Mouse (Mus musculus): ENCODE results near the gene Gm9803. TPM values are rescaled to one million over a fixed set of nuclear protein-coding genes. Genes with fewer than 3 reads are reported as not detected.

The Gm9803 gene
- total RNA-seq, 4 experiments from 2014 or later, result 9.1 to 17.3 TPM; not detected in 2

- no peak for DNase-seq
Observed at GRCm38 (mm10) chr10:43516992-43517660, 6.8 kb upstream of the Gm9803 start.

GRCm38 (mm10) chr10:43517836-43518235 is 6.0 kb upstream of the Gm9803 start:
- DNase-seq, result no peak

- no peak for DNase-seq
Observed at GRCm38 (mm10) chr10:43518368-43518767, 5.5 kb upstream of the Gm9803 start.

DNA sequence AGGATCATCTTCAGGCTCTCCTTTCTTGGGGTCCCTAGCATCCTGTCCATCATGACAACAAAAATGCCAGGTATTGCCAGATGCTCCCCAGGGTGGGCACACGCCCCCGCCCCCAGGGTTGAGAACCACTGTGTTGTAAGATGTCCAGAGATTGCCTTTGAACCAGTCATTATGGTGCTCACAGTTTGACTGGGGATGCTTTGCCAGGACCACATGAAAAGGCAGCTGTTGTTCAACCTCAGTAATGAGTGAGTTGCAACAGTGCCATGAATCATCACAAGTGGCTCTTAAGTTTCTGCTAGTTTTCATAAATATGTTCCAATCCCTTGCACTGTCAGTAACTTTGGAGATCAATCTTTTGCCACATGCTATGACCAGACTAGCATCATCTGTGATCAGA is 3.9 kb upstream of the Gm9803 start:
- DNase-seq, result no peak

GRCm38 (mm10) chr10:43527283-43528269 is 3.7 kb downstream of the Gm9803 start:
- no peak for DNase-seq

GRCm38 (mm10) chr10:43534382-43534781 is 10.5 kb downstream of the Gm9803 start:
- no peak for DNase-seq

DNA sequence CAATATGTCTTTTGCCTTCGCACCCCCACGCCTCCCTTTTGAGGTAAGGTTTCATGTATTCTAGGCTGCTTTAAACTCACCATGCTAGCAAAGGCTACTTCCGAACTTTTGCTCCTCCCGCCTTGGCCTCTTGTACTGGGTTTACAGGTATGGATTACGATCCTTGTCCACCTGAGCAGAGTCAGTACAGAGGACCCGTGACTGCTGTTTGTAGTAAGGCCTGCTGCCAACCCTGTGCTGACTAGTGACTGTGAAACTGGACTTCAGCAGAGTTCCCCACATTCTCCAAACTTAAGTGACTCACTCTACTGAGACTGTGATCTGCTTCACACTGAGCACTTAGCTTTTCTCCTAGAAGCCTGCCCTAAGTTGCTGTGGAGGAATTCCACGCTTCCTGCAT is 13.8 kb downstream of the Gm9803 start:
- DNase-seq, result no peak

DNA sequence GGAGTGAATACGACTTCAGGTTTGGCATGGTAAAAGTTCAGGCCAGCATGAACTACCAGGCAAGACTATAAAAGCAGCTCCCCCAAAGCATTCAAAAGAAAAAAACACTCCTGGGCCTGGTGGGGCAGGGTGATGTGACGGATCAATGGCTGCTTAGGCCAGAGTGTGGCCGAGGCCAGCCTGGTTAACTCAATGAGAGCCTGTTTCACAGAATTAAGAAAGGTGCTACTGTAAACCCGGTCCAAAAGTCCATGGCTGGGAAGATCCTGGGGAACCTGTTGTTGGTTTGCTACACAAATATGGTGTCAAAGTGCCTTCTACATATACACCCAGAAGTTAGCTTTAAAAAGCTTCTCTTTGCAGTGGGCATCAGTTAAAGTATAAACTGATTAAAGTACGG is 14.9 kb downstream of the Gm9803 start:
- DNase-seq, result no peak

- no peak for DNase-seq
Observed at GRCm38 (mm10) chr10:43539746-43540310, 15.9 kb downstream of the Gm9803 start.

DNA sequence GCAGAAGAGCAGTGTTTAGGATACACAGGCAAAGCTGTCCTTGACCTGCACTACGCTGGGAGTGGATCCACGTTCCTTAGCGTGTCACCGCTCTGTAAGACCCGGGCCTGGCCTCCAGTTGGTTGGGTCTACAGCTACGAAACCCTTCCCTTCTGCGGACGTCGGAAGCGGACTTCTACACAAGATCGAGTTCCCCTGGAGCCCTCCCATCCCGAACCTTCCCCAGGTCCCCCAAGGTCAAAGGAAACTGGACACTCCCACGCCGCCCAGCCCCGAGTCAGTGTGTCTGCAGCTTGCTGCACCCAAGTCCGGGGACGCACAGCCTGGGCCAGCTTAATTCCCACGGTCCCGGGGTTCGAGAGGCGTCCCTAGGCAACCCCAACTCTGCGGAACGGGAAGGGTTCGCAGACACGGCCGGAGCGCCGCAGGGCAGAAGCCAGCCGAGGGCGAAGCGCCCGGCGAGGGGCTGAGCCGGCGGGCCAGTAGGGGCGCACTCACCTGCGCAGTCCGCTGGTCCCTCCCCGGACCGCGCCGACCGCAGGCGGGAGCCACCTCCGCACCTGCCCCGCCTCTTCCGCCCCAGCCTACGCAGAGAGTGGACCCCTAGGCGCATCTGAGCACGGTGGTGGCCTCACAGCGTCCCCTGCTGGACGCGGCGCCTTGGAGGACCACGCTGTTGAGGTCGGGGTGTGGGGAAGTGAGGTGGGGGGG is 16.7 kb downstream of the Gm9803 start, which contains the start of gene 1700021F05Rik:
Gene 1700021F05Rik, minus strand, starts transcription at position 553 of the 711 bp plus-strand sequence.
- peak; percentile 92 for DNase-seq

DNA sequence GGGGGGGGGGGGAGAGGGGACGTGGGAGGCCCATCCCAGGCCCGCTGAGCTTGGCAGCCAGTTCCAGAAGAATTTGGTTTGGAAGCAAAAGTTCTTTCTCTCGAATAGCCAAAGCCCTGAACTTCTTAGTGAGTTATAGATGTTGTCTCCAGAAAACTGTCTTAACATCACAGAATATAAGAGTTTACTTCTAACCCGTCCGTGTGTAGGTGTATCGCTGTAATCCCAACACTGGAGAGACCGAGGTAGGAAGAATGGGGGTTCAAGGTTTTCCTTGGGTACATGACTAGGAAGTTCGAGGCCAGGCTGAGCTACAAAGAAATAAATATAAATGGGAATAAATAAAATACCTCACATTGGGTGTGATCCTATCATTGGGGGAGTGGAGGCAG is 17.3 kb downstream of the Gm9803 start:
- DNase-seq, result no peak

- DNase-seq, result no peak
Observed at GRCm38 (mm10) chr10:43549411-43549810, 25.5 kb downstream of the Gm9803 start.

DNA sequence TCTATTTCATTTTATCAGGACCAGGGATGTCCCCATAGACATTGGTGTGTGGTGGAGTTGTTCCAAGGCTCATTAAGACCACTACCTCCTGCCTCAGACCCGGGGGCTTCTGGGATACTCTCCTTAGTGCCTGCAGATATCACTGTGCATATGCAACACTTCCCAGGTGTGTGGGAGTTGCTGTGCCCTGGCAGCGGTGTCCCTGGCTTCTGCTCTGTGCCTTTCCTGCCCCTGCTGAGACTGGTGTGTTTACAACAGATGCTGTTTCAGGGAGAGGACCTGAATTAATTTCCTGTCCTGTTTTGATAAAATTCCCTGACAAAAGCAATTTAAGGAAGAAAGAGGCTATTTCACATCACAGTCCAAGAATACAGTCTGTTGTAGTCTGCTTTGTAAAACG is 27.0 kb downstream of the Gm9803 start:
- DNase-seq, result no peak

GRCm38 (mm10) chr10:43551388-43551787 is 27.5 kb downstream of the Gm9803 start:
- no peak for DNase-seq

- DNase-seq, result no peak
Observed at GRCm38 (mm10) chr10:43557630-43558165, 33.8 kb downstream of the Gm9803 start.

DNA sequence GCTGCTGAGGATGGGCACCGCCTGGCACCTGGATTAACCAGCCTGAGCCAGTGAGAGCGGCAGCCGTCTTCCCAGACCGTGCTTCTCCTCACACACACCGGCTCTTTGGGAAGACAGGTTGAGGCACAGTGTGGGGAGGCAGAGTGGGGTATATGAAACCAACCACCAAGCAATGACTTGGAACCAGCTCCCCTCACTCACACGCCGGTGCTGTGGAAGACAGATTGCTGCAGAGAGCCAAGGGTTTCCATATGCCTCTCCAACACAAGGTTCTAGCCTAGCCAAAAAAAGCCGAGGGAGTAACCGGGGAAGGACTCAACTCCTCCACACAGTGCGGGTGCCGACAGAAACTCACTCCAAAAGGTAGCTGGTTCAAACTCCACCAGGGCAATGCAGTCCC is 35.4 kb downstream of the Gm9803 start:
- no peak for DNase-seq

GRCm38 (mm10) chr10:43560765-43561164 is 36.9 kb downstream of the Gm9803 start:
- DNase-seq, result no peak

GRCm38 (mm10) chr10:43561311-43561710 is 37.4 kb downstream of the Gm9803 start:
- no peak for DNase-seq

Data from adrenal gland, adult 8-10 months (tissue).